Mouse (Mus musculus) MEL (cell line): ENCODE measurements at regions not wholly inside any gene's neighbourhood (a gene's known extent, or its start where the extent isn't known, plus 50 kb on each side); places are given as distances from the start of the nearest gene placed in this dataset.

ENCODE experiments used
- CTCF ChIP-seq, 3 experiments: IDR thresholded peaks in 2 of 3; conservative IDR thresholded peaks in 1 of 3; 2 replicates each; pipeline ENCODE4 v1.5.1; 2011 to 2012; ENCODE audit warnings: low read length in 3 of 3, low read depth in 2 of 3, mild to moderate bottlenecking in 2 of 3, improper control_type of control experiment in 1 of 3, inconsistent platforms in 1 of 3, mixed read lengths in 1 of 3, moderate library complexity in 1 of 3; ENCODE audit not compliant: control insufficient read depth in 1 of 3, insufficient read depth in 1 of 3, poor library complexity in 1 of 3, severe bottlenecking in 1 of 3
- NRF1 ChIP-seq: IDR thresholded peaks from 2 replicates; pipeline ENCODE4 v1.6.1; 2014; ENCODE audit warnings: low read depth, mild to moderate bottlenecking, inconsistent platforms, low read length, improper control_type of control experiment, moderate library complexity; ENCODE audit not compliant: poor library complexity, insufficient read depth, severe bottlenecking
- POLR2A ChIP-seq, 2 experiments: IDR thresholded peaks; 2 replicates each; pipeline ENCODE4 v1.6.1; 2011 to 2012; ENCODE audit warnings: low read length in 2 of 2, mild to moderate bottlenecking in 2 of 2, control low read depth in 1 of 2, improper control_type of control experiment in 1 of 2, low read depth in 1 of 2, moderate library complexity in 1 of 2; ENCODE audit not compliant: control insufficient read depth in 1 of 2, insufficient read depth in 1 of 2, poor library complexity in 1 of 2
- POLR2AphosphoS2 ChIP-seq: IDR thresholded peaks from 2 replicates; pipeline ENCODE4 v1.6.1; 2011; ENCODE audit warnings: low read length, improper control_type of control experiment
- SIN3A ChIP-seq: IDR thresholded peaks from 2 replicates; pipeline ENCODE4 v1.6.1; 2012; ENCODE audit warnings: low read length, improper control_type of control experiment, inconsistent platforms
- TAL1 ChIP-seq: IDR thresholded peaks from 2 replicates; pipeline ENCODE4 v1.6.1; 2012; ENCODE audit warnings: mild to moderate bottlenecking, inconsistent platforms, low read length, moderate library complexity, mixed read lengths
- USF2 ChIP-seq, 2 experiments: IDR thresholded peaks; 2 replicates each; pipeline ENCODE4 v1.6.1; 2011 to 2012; ENCODE audit warnings: improper control_type of control experiment in 2 of 2, low read length in 2 of 2, borderline replicate concordance in 1 of 2, inconsistent platforms in 1 of 2, low read depth in 1 of 2, mild to moderate bottlenecking in 1 of 2; ENCODE audit not compliant: insufficient read depth in 1 of 2
- ZMIZ1 ChIP-seq: IDR thresholded peaks from 2 replicates; pipeline ENCODE4 v1.6.1; 2012; ENCODE audit warnings: low read depth, mild to moderate bottlenecking, inconsistent platforms, low read length, improper control_type of control experiment, moderate library complexity

DNA sequence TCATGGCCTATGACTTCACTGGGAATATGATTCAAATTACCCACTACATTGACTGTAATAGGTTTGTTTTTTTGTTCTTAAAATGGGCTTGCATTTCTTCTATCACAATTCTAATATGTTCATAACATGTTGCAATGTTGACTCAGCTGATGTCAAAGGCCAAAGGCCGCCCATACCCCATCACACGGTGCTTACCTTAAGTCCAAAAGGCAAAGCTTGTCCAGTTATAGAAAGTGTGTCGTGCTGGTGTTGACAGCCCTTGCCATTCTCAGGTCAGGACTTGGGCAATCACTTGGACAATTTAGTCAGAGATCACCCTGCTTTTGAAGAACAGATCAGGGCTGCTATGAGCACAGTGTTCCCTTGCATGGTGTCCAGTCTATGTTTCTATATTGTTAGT is 321.5 kb upstream of the Sall1 start:
- TF ChIP-seq POLR2A (IDR thresholded peaks at IDR 0.05; ENCODE audit: control insufficient read depth in 1 of 2, insufficient read depth in 1 of 2, low read depth in 1 of 2, low read length in 2 of 2, poor library complexity in 1 of 2) (no peak), CTCF (IDR thresholded peaks at IDR 0.05 in 2 of 3, conservative IDR thresholded peaks at IDR 0.05 in 1 of 3; ENCODE audit: control insufficient read depth in 1 of 3, insufficient read depth in 1 of 3, low read depth in 2 of 3, low read length in 3 of 3, poor library complexity in 1 of 3, severe bottlenecking in 1 of 3) (no peak), ZMIZ1 (no peak), TAL1 (no peak), POLR2AphosphoS2 (no peak), USF2 (IDR thresholded peaks at IDR 0.05; ENCODE audit: borderline replicate concordance in 1 of 2, insufficient read depth in 1 of 2, low read depth in 1 of 2, low read length in 2 of 2) (no peak), SIN3A (no peak), NRF1 (no peak)
